Mouse (Mus musculus): ENCODE measurements at regions not wholly inside any gene's neighbourhood (a gene's known extent, or its start where the extent isn't known, plus 50 kb on each side); places are given as distances from the start of the nearest gene placed in this dataset.
A peak's percentile ranks its signal among the peaks of the same experiment; 100 is the strongest.

DNA sequence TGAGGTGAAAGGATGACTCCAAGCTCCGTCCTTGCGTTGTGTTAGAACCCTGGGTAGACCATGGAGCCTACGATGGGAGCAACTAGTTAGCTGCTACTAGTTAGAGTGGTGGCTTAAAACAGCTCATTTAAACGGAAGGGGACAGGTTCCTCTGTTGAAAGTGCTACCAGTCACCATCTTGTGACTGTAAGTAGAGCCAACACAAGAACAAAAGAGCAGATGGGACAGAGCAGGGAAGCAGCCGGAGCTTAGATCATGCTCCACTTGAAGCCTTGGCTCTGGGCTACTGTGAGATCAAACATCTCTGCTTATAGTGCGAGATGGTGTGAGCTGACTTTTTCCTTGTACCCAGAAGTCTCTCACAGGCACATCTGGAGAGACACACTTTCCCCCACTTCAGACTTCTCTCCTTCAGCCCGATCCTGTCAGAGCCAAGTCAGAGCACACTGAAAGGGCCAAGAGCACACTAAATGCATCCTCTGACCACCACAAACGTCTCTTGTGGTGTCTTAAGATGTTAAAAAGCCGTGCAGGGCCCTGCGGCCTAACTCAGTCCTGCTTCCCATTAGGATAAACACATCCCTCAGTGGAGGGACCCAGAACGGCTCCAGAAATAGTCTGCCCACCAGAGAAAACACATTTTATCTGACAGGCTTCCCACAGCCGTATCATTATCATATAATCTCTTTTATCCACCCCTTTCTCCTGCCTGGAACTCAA is 156.7 kb downstream of the Cdc5l start:
- H3K4me3 ChIP-seq (replicated peaks; ENCODE audit: extremely low read depth, low read depth, low read length): no peak overlapping the region
- TF ChIP-seq CTCF (IDR thresholded peaks at IDR 0.05; ENCODE audit: insufficient read depth, low read length): no peak
- TF ChIP-seq POLR2A (IDR thresholded peaks at IDR 0.05; ENCODE audit: borderline replicate concordance, extremely low read depth, low read depth, low read length): no peak
- H3K4me1 ChIP-seq (ENCODE audit: control insufficient read depth, insufficient read depth, low read length): no peaks in the 10 kb centered on the region
- 73% methylated on average over 12 of the region's 12 CpGs for WGBS
- no peak for DNase-seq

DNA sequence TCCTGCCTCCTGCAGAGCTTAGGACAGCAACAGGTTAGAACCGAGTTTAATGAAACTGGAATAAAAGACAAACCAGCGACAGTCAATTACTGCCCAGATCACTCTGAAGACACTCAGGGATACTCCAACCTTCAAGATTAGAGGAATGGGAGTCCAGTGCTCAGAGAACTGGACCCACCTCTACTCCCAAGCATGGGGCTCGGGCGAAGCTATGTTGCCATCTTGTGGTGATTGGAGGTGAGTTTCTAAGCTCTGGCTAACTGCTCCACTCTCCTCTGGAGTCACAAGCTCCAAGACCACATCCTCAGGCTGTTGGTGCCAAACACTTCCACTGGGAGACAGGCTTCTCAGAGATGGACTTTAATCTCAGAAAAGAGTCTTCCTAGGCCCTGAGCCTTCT is 158.6 kb downstream of the Cdc5l start:
- DNase-seq: no peak
- WGBS: 62% methylated on average over 4 of the region's 4 CpGs
- no peak for TF ChIP-seq POLR2A (IDR thresholded peaks at IDR 0.05; ENCODE audit: borderline replicate concordance, extremely low read depth, low read depth, low read length)
- TF ChIP-seq CTCF (IDR thresholded peaks at IDR 0.05; ENCODE audit: insufficient read depth, low read length): no peak
- no peak overlapping the region for H3K4me3 ChIP-seq (replicated peaks; ENCODE audit: extremely low read depth, low read depth, low read length)
- no peaks in the 10 kb centered on the region for H3K4me1 ChIP-seq (ENCODE audit: control insufficient read depth, insufficient read depth, low read length)

DNA sequence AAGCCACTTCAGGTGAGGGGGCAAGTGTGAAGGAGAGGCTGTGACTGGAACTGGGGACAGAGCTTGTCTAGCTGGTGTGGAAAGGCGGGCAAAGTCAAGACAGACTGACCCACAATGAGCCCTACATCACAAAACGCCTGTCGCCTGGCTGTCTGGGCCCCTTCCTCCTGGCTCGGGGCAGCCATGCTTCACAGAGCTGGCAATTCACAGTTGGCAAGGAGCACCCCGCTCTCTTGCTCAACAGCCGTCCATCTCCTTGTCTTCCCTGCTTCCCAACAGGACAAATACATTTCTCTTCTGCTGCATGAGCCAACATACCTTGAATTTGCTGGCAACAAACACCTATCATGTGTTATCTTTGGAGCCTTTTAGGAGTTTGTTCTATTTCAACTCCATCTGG is 166.8 kb downstream of the Cdc5l start:
- Histone ChIP-seq H3K4me3 (replicated peaks; ENCODE audit: extremely low read depth, low read depth, low read length) (no peak overlapping the region), H3K4me1 (ENCODE audit: control insufficient read depth, insufficient read depth, low read length) (no peaks in the 10 kb centered on the region)
- DNase-seq: no peak
- TF ChIP-seq POLR2A (IDR thresholded peaks at IDR 0.05; ENCODE audit: borderline replicate concordance, extremely low read depth, low read depth, low read length) (no peak), CTCF (IDR thresholded peaks at IDR 0.05; ENCODE audit: insufficient read depth, low read length) (no peak)
- 70% methylated on average over 6 of the region's 6 CpGs for WGBS

DNA sequence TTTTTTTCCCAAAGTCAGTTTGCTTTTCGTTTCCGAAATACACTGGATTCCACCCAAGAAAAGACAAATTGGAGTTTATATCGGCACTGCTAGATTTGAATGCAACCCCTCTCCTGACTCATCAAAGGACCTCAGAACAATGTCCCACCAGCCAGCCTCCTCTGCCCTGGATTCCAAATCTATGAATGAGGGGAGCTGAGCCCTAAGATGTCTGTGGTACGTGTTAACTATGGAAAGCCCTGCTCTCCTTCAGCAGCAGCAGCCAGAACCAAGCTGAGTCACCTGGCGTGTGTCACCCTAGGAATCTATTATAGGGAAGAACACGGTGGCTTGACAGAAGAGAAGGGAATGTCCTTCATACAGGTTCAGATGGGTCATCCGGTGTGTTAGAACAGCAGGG is 167.9 kb downstream of the Cdc5l start:
- DNase-seq: no peak
- 72% methylated on average over 7 of the region's 7 CpGs for WGBS
- TF ChIP-seq CTCF (IDR thresholded peaks at IDR 0.05; ENCODE audit: insufficient read depth, low read length) (no peak), POLR2A (IDR thresholded peaks at IDR 0.05; ENCODE audit: borderline replicate concordance, extremely low read depth, low read depth, low read length) (no peak)
- H3K4me1 ChIP-seq (ENCODE audit: control insufficient read depth, insufficient read depth, low read length): no peaks in the 10 kb centered on the region
- H3K4me3 ChIP-seq (replicated peaks; ENCODE audit: extremely low read depth, low read depth, low read length): no peak overlapping the region

DNA sequence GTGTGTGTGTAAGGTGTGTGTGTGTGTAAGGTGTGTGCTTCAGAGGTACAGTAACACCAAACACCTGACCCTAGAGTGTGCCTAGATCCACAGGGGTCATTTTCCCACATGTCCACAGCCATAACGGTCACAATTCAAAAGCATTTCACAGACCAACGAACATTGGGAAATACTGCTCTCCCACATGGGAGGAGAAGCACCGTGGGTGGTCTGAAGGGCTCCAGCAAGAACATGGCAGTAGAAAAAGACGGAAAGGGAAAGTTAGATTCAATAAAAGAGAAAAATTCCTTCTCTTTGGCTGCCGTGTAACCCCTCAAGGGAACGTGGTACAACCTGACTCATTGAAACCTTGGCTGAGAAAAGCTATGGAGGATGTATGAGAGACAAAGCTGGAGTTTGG is 169.1 kb downstream of the Cdc5l start:
- no peak for TF ChIP-seq POLR2A (IDR thresholded peaks at IDR 0.05; ENCODE audit: borderline replicate concordance, extremely low read depth, low read depth, low read length)
- no peak for TF ChIP-seq CTCF (IDR thresholded peaks at IDR 0.05; ENCODE audit: insufficient read depth, low read length)
- 50% methylated on average over 6 of the region's 6 CpGs for WGBS
- no peak for DNase-seq
- Histone ChIP-seq H3K4me3 (replicated peaks; ENCODE audit: extremely low read depth, low read depth, low read length) (no peak overlapping the region), H3K4me1 (ENCODE audit: control insufficient read depth, insufficient read depth, low read length) (no peaks in the 10 kb centered on the region)

DNA sequence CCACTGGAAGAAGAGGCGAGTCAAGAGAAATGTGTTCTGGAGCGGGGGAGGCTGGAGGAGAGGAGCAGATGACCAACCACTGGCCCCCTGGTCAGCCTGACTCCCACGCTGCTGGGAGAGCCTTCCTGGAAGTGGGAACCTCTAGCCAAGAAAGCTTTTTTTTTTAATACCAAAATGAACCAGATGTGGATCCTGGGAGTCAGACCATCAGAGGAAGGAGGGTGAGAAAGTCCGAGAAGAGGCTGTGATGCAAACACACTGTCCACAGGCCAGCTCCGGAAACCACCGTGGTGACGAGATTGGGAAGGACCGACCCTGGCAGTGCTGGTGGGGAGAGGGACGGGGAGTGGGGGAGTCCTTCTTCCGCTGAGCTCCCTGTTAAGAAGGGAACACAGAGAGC is 173.1 kb downstream of the Cdc5l start:
- H3K4me1 ChIP-seq (ENCODE audit: control insufficient read depth, insufficient read depth, low read length): no peaks in the 10 kb centered on the region
- no peak for TF ChIP-seq POLR2A (IDR thresholded peaks at IDR 0.05; ENCODE audit: borderline replicate concordance, extremely low read depth, low read depth, low read length)
- no peak for TF ChIP-seq CTCF (IDR thresholded peaks at IDR 0.05; ENCODE audit: insufficient read depth, low read length)
- DNase-seq: no peak
- WGBS: 78% methylated on average over 10 of the region's 10 CpGs
- no peak overlapping the region for H3K4me3 ChIP-seq (replicated peaks; ENCODE audit: extremely low read depth, low read depth, low read length)

DNA sequence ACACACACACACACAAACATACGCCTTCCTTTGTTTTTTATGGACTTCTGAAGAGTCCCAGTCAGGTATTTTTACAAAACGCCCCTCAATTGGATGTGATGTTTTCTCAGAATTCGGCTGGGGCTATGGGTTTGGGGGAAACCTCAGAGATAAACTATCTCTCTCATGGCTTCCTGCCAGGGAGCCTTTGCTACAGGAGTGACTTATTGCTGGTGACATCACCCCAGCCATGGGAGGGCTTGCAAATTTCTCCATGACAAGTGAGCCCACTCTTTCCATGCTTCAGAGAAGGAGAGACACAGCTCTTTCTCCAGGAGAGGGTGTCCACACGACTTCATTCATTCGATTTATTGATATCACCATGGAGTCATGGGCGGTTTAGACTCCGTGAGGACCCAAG is 175.5 kb downstream of the Cdc5l start:
- Histone ChIP-seq H3K4me1 (ENCODE audit: control insufficient read depth, insufficient read depth, low read length) (no peaks in the 10 kb centered on the region), H3K4me3 (replicated peaks; ENCODE audit: extremely low read depth, low read depth, low read length) (no peak overlapping the region)
- TF ChIP-seq CTCF (IDR thresholded peaks at IDR 0.05; ENCODE audit: insufficient read depth, low read length): no peak
- 66% methylated on average over 7 of the region's 7 CpGs for WGBS
- no peak for DNase-seq

DNA sequence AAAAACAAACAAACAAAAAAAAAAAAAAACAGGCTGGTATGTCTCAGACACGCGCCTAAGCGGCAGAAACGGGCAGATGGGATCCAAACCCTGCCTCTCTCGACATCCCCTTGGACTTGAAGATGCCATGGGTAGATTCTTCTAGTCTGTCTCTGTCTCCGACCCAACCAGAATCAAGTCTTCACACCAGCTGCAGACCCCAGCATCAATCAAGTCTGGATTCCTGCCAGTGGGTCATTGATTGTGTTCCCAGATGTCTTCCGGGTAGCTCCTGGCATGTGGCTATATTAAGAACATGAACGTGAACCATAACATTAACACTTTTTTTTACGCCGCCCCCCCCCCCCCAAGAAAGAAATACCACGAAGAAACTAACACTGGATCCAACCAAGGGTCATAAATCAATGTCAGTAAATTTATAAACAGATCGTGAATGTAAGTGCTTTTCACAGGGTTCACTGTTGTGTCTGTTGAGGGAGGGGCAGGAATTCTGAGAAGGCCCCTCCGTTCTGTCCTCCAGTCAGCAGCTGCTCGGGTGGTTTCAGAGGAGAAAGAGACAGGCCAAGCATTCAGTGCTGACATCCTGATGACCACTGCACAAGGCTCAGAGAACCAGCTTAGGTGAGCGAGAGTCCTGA is 180.8 kb downstream of the Cdc5l start:
- Histone ChIP-seq H3K4me1 (ENCODE audit: control insufficient read depth, insufficient read depth, low read length) (no peaks in the 10 kb centered on the region), H3K4me3 (replicated peaks; ENCODE audit: extremely low read depth, low read depth, low read length) (no peak overlapping the region)
- TF ChIP-seq POLR2A (IDR thresholded peaks at IDR 0.05; ENCODE audit: borderline replicate concordance, extremely low read depth, low read depth, low read length) (no peak), CTCF (IDR thresholded peaks at IDR 0.05; ENCODE audit: insufficient read depth, low read length) (no peak)
- DNase-seq: no peak
- 32% methylated on average over 15 of the region's 15 CpGs for WGBS

DNA sequence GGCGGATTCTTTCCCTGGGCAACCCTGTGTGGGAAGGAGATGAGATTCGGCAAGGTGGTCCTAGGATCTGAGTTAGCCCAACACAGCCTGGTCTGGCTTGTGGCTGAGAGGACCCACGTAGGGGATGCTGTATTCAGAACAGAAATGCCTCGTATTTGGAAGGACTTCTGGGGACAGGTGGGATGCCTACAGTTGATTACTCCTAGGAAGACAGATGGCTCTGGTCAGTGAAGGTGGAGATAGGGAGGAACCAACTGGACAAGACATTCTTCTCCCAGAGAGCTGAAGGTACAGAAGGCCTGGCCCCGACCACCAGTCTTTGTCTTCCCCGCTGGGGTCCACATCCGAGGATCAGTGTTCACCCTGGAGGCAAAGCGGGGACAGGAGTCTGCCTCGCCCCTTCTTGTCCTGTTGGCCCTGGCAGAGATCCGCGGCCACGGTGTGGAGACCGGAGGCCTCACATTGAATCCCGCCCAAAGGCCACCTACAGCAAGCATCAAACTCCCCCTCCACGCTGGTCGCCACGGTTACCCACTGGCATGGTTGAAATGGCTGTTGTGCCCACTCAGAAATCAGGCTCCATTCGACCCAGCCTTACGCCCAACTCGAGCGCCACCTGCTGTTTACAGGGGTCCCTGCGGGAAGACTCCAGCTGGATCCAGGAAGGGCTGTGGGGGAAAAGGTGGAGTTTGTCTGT is 182.4 kb downstream of the Cdc5l start:
- peak; percentile 65 for DNase-seq
- Histone ChIP-seq H3K4me3 (replicated peaks; ENCODE audit: extremely low read depth, low read depth, low read length) (no peak overlapping the region), H3K4me1 (ENCODE audit: control insufficient read depth, insufficient read depth, low read length) (no peaks in the 10 kb centered on the region)
- TF ChIP-seq POLR2A (IDR thresholded peaks at IDR 0.05; ENCODE audit: borderline replicate concordance, extremely low read depth, low read depth, low read length): no peak
- TF ChIP-seq CTCF (IDR thresholded peaks at IDR 0.05; ENCODE audit: insufficient read depth, low read length): peak; percentile 69
- WGBS: 37% methylated on average over 22 of the region's 22 CpGs

DNA sequence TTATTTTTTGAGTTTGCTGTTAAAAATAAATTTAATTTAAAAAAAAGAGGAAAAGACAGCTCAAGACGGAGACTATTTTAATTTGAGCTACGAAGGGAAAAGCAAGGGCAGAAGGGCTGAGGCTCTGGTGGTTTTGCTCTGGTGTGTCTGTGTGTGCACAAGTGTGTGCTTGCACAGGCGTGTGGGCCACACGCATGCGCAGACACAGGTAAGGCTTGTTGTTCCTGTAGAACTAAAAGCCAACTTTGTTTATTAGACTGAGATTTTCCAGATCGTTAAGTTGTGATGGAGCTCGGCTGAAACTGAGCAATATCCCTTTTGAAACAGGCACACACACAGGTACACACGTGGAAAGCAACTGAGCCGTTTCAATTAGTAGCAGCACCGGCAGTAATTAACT is 183.1 kb downstream of the Cdc5l start:
- H3K4me1 ChIP-seq (ENCODE audit: control insufficient read depth, insufficient read depth, low read length): no peaks in the 10 kb centered on the region
- 91% methylated on average over 10 of the region's 10 CpGs for WGBS
- H3K4me3 ChIP-seq (replicated peaks; ENCODE audit: extremely low read depth, low read depth, low read length): no peak overlapping the region
- TF ChIP-seq CTCF (IDR thresholded peaks at IDR 0.05; ENCODE audit: insufficient read depth, low read length) (no peak), POLR2A (IDR thresholded peaks at IDR 0.05; ENCODE audit: borderline replicate concordance, extremely low read depth, low read depth, low read length) (no peak)
- DNase-seq: no peak
